Mouse (Mus musculus): Measurements from ENCODE around the gene Casp8ap2. TPM values are rescaled to one million over a fixed set of nuclear protein-coding genes. Genes with fewer than 3 reads are reported as not detected.
A peak's percentile ranks its signal among the peaks of the same experiment; 100 is the strongest.

Gene Casp8ap2
- total RNA-seq (2021) = 10 to 100 TPM in 1 of 2 experiments, 1 to 10 TPM in 1; 9.7 to 10.1 TPM
- long read RNA-seq, experiment 1, full-length matches to known transcripts = 1 of 5 reads
- long read RNA-seq, experiment 1, partial matches to known transcripts = 1 of 5 reads
- long read RNA-seq, experiment 1, other reads (novel, unspliced or antisense) = 3 of 5 reads
- long read RNA-seq, experiment 2, full-length matches to known transcripts = 2 of 6 reads
- long read RNA-seq, experiment 2, partial matches to known transcripts = 1 of 6 reads
- long read RNA-seq, experiment 2, other reads (novel, unspliced or antisense) = 3 of 6 reads

DNA sequence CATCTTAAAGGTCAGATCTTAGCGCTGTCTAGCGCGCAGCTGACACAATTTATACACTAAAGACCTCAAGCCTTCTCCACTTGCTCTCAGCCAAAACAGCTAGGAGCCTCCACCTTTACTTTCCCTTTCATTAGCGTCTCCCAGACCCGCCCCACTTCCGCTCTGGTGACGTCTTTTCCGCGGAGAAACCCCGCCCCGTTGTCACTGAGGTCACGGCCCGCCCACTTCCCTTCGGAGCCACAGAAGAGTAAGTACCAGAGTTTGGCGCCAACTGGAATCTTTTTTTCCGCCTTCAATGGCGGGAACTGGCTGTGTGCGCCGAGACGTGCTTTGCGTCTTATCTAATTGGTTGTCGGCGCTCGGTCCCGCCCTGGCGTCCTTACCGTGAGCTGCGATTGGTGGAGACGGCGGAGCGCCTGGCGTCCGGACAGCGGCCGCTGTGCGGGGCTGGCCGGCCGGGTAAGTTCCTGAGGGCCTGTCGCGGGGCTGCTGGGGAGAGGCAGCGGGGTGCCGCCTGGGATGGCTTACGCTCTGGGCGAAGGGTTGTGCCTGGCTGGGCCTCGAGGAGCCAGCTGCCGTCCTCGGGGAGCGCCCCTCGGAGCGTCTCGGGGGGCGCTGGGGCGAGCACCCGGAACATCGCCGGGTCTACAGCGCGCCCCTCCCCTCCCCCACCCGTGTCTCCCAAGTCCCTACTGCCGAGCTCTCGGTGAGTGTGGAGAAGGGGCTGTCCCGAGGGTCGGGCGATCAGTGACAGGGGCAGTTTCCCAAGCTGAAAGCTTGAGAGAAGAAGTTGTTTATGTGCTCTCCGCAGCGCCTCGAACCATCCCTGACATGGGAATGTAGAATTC, at the start of gene Casp8ap2:
Gene Casp8ap2, plus strand, starts transcription at position 418 of the 848 bp plus-strand sequence.
- DNase-seq (ENCODE audit: low spot score in 2 of 2) = peak; percentile 97 to 100

DNA sequence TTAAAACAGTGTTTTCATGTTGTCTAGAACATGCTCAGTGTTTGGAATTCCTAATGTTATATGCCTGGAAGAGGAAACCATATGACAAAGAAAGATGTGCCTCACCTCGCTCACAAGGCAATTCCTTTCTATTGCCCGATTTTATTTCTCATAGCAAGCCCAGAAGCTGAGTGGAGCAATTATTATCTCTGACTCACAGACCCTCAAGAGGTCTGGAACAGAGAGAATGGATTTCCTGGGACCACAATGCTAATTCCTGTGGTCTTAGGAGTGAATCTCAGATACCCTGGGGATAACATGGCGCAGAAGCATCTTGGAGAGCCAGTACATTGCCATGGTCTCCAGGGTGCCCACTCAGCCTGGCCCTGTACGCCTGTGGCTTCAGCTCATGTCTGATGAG, 46.2 kb upstream of the Casp8ap2 start:
- DNase-seq (ENCODE audit: low spot score in 2 of 2) = no peak

DNA sequence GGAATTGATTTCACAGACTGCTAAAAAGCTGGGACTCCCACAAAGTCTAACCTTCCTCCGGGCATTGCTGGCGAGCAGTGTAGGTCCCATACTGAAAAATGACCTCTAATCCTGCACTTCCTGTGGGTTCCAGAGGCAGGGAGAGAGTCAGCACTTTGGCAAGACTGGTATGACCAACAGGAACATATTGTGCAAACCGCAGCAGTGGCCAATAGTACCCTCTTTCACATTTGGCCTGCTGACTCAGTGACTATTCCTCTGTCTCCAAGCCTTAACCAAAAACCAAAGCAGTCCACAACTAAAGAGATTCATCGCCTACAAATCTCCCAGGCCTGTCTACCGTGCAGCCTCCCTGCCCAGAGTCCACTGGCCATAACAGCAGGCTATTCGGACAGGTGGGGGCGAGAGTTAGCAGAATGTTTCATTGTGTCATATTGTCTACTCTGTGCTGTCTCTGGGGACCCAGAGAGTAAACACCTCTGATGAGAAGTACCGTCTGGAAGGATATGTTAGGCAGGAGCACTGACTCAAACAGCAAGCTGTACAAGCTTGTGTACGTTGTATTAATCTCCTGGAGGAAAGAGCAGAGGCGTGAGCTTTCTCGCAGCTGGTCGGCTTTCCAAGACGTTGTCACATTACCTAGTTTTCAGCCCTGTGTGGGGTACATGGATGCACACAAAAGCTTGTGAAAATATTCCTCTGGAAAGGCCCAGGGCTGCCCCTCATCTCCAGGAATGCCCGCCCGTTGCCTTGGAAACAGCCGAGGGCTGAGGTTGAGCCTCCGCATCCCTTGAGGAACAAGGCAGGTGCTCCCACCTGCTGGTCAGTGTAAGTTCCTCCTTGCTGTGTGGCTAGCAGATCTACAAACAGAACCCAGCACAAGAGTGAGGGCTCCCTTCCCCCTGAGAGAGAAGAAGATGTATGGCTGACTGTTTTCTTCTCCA, 45.0 kb upstream of the Casp8ap2 start:
- no peak for DNase-seq (ENCODE audit: low spot score in 2 of 2)

DNA sequence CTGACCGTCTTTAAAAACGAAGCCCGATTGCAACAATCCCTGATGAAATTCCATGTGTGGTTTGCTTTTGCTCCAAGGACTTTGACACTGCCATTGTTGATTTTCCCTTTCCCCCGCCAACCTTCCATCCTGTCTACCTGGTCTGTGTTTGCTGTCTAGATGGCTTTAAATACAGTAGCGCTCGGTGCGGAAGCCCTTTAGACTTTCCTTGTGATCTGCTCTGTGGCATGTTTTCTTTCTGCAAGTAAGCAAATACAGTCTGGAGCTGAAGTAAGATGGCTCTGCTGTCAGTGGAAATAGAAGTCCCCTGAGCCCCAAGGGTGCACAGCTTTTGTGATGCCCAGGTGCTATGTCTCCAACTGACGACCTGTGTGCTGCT, 44.3 kb upstream of the Casp8ap2 start:
- no peak for DNase-seq (ENCODE audit: low spot score in 2 of 2)

DNA sequence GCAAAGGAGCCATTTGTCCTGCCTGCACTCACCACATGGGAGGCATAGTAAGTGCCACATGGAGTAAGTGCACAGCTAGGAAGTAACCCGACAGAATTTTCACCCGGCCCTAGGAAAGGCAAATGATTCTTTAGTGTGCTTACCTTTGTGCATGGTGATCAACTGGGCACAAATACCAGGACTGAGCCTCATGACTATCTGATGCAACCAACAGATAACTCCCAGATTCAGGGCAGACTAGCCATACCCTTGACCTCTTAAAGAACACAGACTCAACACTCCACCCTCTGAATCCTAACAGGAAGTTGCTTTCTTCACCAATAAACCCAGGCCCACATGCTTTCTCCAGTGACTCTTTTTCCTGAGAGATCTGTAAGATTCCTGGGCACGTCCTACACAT, 43.8 kb upstream of the Casp8ap2 start:
- no peak for DNase-seq (ENCODE audit: low spot score in 2 of 2)

DNA sequence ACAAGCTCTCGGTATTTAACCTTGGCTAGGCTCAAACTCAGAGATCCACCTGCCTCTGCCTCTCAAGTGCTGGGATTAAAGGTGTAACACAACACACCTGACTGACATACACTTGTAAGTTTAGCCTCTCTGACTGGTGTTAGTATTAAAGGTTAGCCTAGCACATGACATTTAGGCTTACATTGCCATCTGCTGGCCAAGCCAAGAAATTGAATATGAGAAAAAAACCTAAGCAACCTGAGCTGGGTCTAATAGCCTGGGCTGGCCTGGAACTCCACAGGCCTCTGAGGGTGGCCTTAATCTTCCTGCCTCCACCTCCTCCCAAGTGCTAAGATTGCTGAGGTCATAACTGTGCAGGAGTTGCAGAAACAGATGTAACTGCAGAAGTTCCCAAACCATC, 43.1 kb upstream of the Casp8ap2 start:
- DNase-seq (ENCODE audit: low spot score in 2 of 2) = peak; percentile 48 to 59

DNA sequence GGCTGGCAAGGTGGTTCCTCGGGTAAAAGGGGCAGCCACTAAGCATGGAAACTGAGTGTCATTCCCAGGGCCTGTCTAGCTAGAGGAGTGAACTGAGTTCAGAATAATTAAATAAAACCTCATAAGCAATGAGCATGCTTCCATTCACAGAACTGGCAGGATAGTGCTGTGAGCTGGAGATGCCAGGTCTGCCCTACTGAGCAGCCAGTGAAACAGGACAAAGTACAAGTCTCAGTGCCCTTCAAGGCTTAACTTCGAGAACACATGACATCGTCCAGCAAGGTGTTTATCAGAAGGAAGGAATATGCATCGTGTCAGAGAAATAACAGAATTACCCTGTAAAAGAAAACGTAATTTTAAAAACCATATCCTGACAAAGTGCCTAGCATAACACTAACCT, 41.7 kb upstream of the Casp8ap2 start:
- DNase-seq (ENCODE audit: low spot score in 2 of 2) = no peak

DNA sequence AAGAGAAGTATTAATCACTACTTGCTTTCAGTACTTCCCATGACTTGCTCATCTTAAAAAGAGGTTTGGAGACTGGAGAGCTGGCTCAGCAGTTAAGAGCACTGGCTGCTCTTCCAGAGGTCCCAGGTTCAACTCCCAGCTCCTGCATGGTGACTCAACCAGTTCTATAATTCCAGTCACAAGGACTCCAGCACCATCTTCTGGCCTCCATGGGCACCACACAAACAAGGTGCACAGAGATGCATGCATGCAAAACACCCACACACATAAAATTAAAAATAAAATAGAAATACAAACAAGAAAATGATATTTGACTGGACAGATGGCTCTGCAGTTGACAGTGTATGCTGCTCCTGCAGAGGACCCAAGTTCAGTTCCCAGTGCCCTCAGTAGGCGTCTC, 40.6 kb upstream of the Casp8ap2 start:
- no peak for DNase-seq (ENCODE audit: low spot score in 2 of 2)

DNA sequence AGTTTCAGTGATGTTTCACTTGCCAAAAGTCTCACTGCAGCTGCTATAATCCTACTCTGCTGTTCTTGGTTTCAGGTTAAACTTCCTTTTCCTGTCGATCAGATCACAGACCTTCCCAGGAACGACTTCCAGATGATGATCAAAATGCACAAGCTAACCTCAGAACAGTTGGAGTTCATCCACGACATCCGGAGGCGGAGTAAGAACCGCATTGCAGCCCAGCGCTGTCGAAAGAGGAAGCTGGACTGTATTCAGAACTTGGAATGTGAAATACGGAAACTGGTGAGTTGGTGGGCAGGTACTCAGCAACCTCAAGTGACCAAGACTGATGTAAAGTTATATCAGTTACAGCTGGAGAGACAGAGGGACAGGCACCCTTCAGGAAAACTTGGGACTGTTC, 40.1 kb upstream of the Casp8ap2 start:
- no peak for DNase-seq (ENCODE audit: low spot score in 2 of 2)

DNA sequence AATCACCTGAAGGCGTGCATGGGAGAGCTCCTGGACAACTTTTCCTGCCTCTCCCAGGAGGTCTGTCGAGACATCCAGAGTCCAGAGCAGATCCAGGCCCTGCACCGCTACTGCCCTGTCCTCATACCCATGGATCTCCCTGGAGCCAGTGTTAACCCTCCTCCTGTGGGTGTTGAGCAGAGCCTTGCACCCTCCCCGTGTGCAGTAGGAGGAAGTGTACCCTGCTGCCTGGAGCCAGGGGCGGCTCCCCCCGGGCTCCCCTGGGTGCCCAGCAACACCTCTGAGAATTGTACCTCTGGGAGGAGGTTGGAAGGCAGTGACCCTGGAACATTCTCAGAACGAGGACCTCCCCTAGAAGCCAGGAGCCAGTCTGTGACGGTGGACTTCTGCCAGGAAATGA, 35.4 kb upstream of the Casp8ap2 start:
- no peak for DNase-seq (ENCODE audit: low spot score in 2 of 2)

DNA sequence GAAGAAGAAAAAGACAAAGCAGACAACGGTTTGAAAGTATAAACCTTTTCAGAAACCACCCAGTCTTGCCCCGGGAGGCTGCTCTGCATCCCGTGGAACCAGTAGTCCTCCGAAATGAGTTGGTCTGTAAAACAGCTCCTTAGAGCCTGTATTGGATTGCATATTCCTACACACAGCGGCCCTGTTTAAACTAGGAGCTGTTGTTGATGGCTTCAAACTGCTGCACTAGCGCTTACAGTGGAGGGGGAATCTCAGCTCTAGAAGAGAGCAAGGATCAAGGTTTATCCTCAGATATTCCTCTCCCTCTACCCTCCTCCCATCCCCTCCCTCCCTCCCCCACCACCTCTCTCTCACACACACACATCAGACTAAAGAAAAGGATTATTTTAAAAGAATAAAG, 31.1 kb upstream of the Casp8ap2 start:
- no peak for DNase-seq (ENCODE audit: low spot score in 2 of 2)

DNA sequence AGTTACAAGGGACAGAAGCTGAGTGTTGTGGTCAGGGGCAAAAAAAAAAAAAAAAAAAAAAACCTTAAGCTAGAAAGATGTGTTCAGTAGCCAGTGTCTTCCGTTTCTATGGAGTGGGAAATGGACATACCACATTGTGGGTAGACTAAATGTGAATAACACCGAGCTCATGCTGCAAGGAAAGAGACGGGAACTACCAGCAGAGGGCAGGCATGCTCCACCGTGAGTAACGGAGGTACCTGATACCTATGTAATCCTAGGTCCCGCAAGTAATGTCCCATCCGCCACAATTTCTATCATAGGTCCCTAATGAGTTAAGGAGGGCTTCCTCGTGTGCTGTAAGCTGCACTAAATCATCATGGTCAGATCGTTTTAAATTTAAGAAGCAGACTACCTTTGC, 28.7 kb upstream of the Casp8ap2 start:
- DNase-seq (ENCODE audit: low spot score in 2 of 2) = no peak

DNA sequence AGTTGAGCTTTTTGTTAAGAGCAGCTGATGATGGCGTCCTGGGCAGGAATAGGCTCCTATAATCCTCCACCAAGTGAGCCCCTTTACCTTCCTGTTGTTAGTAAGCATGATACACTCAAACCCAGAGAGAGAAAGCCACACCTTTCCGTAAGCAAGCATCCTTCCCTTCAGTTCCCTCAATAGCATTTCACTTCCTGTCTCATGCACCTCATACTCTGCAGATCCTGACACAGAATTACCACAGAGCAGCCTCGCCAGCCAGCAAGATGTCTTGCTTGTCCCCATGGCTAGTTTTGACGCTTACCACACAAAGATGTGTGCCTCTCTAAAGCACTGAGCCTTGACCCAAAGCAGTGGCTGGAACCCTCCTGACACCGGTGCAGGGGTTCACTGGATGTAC, 27.7 kb upstream of the Casp8ap2 start:
- no peak for DNase-seq (ENCODE audit: low spot score in 2 of 2)

DNA sequence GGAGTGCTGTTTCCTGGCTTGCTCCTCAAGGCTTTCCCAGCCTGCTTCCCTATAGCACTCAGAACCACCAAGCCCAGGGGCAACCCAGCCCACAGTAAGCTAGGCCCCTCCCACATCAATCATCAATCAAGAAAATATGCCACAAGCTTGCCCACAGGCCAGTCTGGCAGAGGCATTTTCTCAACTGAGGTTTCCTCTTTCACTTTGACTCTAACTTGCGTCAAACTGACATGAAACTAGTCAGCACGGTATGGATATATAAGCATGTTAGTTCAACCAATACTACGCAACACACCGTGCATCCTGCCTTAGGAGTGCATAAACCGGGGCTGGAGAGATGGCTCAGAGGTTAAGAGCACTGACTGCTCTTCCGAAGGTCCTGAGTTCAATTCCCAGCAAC, 27.0 kb upstream of the Casp8ap2 start:
- no peak for DNase-seq (ENCODE audit: low spot score in 2 of 2)

DNA sequence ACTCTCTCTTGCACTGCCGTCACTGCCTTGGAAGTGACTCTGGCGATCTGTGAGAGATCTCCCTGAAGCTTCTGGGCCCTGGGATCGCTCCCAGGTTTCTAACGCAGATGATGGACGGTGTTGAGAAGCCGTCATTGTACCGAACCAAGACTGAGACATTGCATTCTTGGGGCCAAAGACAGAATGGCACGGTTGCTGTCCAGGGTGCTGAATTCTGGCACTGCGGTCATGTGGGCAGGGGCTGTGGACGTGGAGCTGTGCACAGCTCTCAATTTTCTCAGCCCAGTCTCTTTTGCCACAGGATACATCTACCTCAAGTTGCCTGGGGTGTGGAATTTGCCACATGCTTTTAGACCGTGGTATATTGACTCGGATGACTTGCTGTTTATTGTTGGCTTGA, 14.1 kb upstream of the Casp8ap2 start:
- no peak for DNase-seq (ENCODE audit: low spot score in 2 of 2)

DNA sequence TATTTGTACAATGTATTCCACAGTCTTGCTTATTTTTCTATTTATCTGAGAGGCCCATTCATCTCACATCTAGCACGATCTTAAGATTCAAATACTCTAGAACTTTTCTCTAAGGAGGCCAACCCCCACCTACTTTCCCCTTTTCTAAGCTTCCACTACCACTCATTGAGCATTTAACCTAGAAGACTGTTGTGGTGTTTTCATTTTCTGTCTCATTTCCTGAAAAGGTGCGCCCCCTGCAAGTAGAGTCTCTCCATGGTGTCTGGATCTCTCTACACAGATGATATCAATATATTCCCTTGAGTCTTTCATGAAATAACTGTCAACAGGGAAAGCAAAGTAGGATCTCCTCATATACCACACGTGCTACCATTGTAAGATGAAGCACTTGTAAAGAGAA, 12.6 kb upstream of the Casp8ap2 start, which contains the start of gene Gja10:
Gene Gja10, minus strand, starts transcription at position 101 of the 400 bp plus-strand sequence.
- no peak for DNase-seq (ENCODE audit: low spot score in 2 of 2)

DNA sequence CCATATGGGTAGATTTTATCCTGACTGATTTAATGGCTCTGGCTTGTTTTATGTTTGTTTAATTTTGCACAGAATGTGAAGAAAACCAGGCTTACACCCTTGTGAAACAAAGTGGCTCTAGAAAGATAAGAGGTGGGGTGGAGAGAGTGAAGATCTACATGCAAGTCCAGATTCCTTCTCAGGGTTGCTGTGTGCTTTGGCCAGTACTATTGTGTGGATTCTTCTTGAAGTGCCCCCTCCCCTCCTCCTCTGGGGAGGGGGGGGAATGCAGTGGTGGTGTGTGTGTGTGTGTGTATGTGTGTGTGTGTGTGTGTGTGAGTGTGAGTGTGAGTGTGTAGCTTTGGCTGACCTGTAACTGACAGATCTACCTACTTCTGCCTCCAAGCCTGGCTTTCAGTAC, 6.4 kb downstream of the Casp8ap2 start:
- DNase-seq (ENCODE audit: low spot score in 2 of 2) = no peak

DNA sequence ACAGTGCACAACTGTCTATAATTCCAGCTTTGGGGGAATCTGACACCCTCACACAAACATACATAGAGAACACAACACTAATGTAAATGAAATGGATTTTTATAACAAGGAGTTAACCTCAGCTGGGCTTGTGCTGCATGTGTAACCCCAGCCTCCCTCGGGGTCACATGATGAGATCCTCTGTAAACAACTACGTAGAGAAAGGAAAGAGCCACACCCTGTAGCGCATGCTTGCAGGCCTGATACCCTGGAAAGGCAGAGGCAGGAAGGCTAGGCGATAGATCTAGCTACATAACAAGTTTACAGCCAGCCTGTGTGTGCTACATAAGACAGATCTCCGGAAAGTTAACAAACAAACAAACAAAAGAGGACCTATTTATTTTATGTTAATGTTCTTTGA, 36.4 kb downstream of the Casp8ap2 start:
- no peak for DNase-seq (ENCODE audit: low spot score in 2 of 2)

DNA sequence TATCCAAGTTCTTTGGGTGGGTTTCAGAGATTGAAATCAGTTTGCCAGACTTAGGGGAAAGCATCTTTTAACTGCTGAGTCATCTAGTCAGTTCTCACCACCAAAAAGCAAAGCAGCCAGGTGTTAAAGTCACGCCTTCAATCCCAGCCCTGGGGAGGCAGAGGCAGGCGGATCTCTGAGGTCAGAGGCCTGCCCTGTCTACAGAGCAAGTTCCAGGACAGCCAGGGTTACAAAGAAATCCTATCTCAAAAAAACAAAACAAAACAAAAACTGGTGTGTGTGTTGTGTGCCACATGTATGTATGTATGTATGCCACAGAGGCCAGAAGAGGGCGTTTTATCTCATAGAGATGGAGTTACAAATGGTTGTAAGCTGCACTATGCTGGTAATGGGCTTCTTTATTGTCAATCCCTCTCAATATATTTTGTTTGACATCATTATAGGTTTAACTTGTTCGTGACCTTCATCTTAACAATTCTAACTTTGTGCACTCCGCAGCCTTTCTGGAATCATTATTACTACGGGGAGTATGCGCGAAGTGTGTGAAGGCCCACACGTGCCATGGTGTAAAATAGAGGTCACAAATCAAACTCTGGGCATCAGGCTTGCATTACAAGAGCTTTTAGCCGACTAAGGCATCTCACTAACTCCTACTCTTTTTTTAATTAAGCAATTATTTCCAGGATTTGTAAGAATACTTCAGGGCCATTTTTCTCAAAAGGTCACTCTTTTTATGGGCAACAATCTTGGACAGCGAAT, 41.1 kb downstream of the Casp8ap2 start:
- DNase-seq (ENCODE audit: low spot score in 2 of 2) = no peak

DNA sequence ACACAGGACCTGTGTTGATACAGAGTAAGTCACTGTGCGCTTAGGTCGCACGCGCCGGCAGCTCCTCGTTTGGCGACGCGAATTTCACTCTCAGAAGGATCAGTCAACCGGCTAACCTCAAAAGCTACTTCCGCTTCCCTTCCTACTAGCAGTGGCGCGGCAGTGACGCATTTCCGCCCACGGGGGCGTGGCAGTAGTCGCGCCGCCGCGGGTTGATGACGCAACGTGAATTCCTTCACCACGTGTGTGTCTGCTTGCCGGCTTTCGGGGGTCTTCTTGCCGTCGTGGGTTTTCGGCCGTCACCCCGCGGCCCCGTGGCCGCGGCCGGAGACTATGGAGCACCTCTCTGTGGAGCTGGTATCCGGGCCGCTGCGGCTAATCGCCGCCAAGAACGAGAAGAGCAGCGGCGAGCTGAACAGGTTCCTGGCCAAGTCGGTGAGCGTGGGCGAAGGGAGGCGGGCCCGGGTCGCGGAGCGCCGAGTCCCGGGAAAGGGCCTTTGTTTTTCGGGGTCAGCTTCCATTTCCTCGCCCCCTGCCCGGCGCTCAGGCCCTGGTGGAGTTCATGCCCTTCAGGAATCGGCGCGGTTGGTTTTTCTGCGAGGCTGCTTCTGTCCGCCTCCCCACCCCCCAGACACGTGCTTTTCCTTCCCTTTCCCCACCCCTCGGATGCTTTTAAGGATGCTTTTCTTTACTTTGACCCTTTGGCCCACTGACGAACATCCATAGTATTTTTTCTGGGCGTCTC, 41.8 kb downstream of the Casp8ap2 start, which contains the start of gene Mdn1:
Gene Mdn1, plus strand, starts transcription at position 202 of the 745 bp plus-strand sequence.
- peak; percentile 96 to 98 for DNase-seq (ENCODE audit: low spot score in 2 of 2)
